Mouse (Mus musculus) heart, postnatal 0 days (tissue): ENCODE data around the gene Dolpp1. TPM values are rescaled to one million over a fixed set of nuclear protein-coding genes. Genes with fewer than 3 reads are reported as not detected.
A peak's percentile ranks its signal among the peaks of the same experiment; 100 is the strongest.

Source experiments
- ATAC-seq: fragments of 200-750 bp; cut with Nextera tagmentation; 2 replicates; pipeline ENCODE4 v1.8.0; 2017; ENCODE audit warnings: low read depth, moderate number of reproducible peaks, moderate library complexity; ENCODE audit not compliant: insufficient read depth
- DNase-seq: peaks from one replicate; pipeline ENCODE4 v3.0.0-alpha.2; 2016; ENCODE audit warnings: low spot score
- H3K27ac ChIP-seq: fragments of 300-500 bp; sonication (generic); 2 replicates; pipeline ENCODE4 v1.5.1; 2014; ENCODE audit warnings: low read depth, mild to moderate bottlenecking
- H3K27me3 ChIP-seq: fragments of 300-500 bp; sonication (generic); 2 replicates; pipeline ENCODE4 v1.6.1; 2014; ENCODE audit warnings: low read length, mixed read lengths; ENCODE audit not compliant: control insufficient read depth, insufficient read depth
- H3K36me3 ChIP-seq: fragments of 300-500 bp; sonication (generic); replicated peaks from 2 replicates; pipeline ENCODE4 v1.6.1; 2014; ENCODE audit warnings: low read length, mixed read lengths; ENCODE audit not compliant: control insufficient read depth, insufficient read depth
- H3K4me1 ChIP-seq: fragments of 300-500 bp; sonication (generic); 2 replicates; pipeline ENCODE4 v1.6.1; 2014; ENCODE audit warnings: antibody characterized with exemption; ENCODE audit not compliant: control insufficient read depth, insufficient read depth
- H3K4me2 ChIP-seq: fragments of 300-500 bp; sonication (generic); 2 replicates; pipeline ENCODE4 v1.6.1; 2014; ENCODE audit warnings: low read depth, mild to moderate bottlenecking, low read length, moderate library complexity
- H3K4me3 ChIP-seq: fragments of 300-500 bp; sonication (generic); 2 replicates; pipeline ENCODE4 v1.5.1; 2014; ENCODE audit warnings: low read depth, low read length
- H3K9ac ChIP-seq: fragments of 300-500 bp; sonication (generic); replicated peaks from 2 replicates; pipeline ENCODE4 v1.6.1; 2014; ENCODE audit warnings: low read depth, low read length, mixed read lengths
- H3K9me3 ChIP-seq: fragments of 300-500 bp; sonication (generic); replicated peaks from 2 replicates; pipeline ENCODE4 v1.6.1; 2016; ENCODE audit warnings: low read length; ENCODE audit not compliant: control insufficient read depth
- CTCF ChIP-seq: IDR thresholded peaks from 2 replicates; pipeline ENCODE4 v1.5.1; 2016; ENCODE audit warnings: antibody characterized with exemption, control low read depth, low read depth
- EP300 ChIP-seq: IDR thresholded peaks from 2 replicates; pipeline ENCODE4 v1.6.1; 2016; ENCODE audit warnings: antibody characterized with exemption, low read depth
- WGBS: fragments of 180-500 bp; shearing (Covaris S2); extraction: QIAGEN DNeasy Blood & Tissue Kit; methylation state at CpG from one replicate; pipeline ENCODE4 v1.1.7; 2014; 5-methylcytosine and 5-hydroxymethylcytosine counted together
- polyA plus RNA-seq: library from polyadenylated mRNA; unstranded; fragments of >200 nt; fragmentation: Nextera tagmentation; extraction: Ambion mirVana; gene quantifications from 2 replicates; pipeline ENCODE4 v1.2.1, GENCODE M21; 2015
- total RNA-seq: library from RNA; depleted of rRNA; stranded (reverse); fragments of >200 nt; gene quantifications from 2 replicates; pipeline ENCODE4 v1.2.3, GENCODE M21; 2014; ENCODE audit warnings: low replicate concordance

The Dolpp1 gene
- total and polyA plus RNA-seq, 2 experiments from 2014 or later, result 15.0 to 56.4 TPM

- Histone ChIP-seq H3K4me1 (peaks cover 26% of the 10 kb centered on the region), H3K36me3 (peaks cover 14% of the 10 kb centered on the region), H3K9ac (peak within 1 kb of the TSS; percentile 65), H3K27me3 (no peaks in the 10 kb centered on the region), H3K4me2 (peak within 1 kb of the TSS; percentile 89), H3K27ac (peak within 1 kb of the TSS; percentile 84), H3K9me3 (no peaks in the 10 kb centered on the region), H3K4me3 (peak within 1 kb of the TSS; percentile 84)
- WGBS, result 2% methylated on average over 53 of the region's 73 CpGs
- TF ChIP-seq CTCF (peak; percentile 19), EP300 (0 out of 2 replicates have a peak, but pooled peaks have one; percentile 31)
- DNase-seq, result peak; percentile 80
- ATAC-seq, result peak; percentile 69
These were observed 33.2 kb upstream of the Dolpp1 start, which contains the start of gene Sh3glb2 for GRCm38 (mm10) chr2:30358533-30359531. Gene Sh3glb2 (minus strand): TSS chr2:30359337.

- 72% methylated on average over 10 of the region's 10 CpGs for WGBS
- H3K9me3 ChIP-seq, result no peaks in the 10 kb centered on the region
- H3K4me2 ChIP-seq, result no peak overlapping the region
These were observed 31.4 kb upstream of the Dolpp1 start for GRCm38 (mm10) chr2:30360626-30361025.

GRCm38 (mm10) chr2:30362865-30363264 lies 29.2 kb upstream of the Dolpp1 start:
- no peak for ATAC-seq

More at GRCm38 (mm10) chr2:30360626-30361025, 31.4 kb upstream of the Dolpp1 start:
- no peak for DNase-seq
- ATAC-seq, result no peak
- H3K4me1 ChIP-seq, result peaks cover 30% of the 10 kb centered on the region
- no peak overlapping the region for H3K27ac ChIP-seq
- no peaks in the 10 kb centered on the region for H3K27me3 ChIP-seq
- no peaks in the 10 kb centered on the region for H3K36me3 ChIP-seq
- H3K4me3 ChIP-seq, result no peak overlapping the region
- no peak overlapping the region for H3K9ac ChIP-seq
- TF ChIP-seq EP300 (no peak), CTCF (no peak)

GRCm38 (mm10) chr2:30363773-30364650 lies 28.0 kb upstream of the Dolpp1 start, which contains the start of gene Miga2:
Gene Miga2 (plus strand): TSS chr2:30364233.
- Histone ChIP-seq H3K9me3 (no peaks in the 10 kb centered on the region), H3K36me3 (peaks cover 22% of the 10 kb centered on the region), H3K9ac (peak within 1 kb of the TSS; percentile 72), H3K4me3 (peak within 1 kb of the TSS; percentile 91), H3K4me1 (peaks cover 13% of the 10 kb centered on the region; the same call in 1 of the 2 replicates), H3K4me2 (peak within 1 kb of the TSS; percentile 84), H3K27ac (peak within 1 kb of the TSS; percentile 55), H3K27me3 (no peaks in the 10 kb centered on the region)
- TF ChIP-seq EP300 (no peak), CTCF (no peak)
- peak; percentile 99 for DNase-seq
- WGBS, result under 1% methylated on average over 54 of the region's 54 CpGs
- ATAC-seq, result peak; percentile 98

More at GRCm38 (mm10) chr2:30362865-30363264, 29.2 kb upstream of the Dolpp1 start:
- Histone ChIP-seq H3K36me3 (peaks cover 11% of the 10 kb centered on the region), H3K4me2 (no peak overlapping the region), H3K4me3 (no peak overlapping the region), H3K9me3 (no peaks in the 10 kb centered on the region), H3K27me3 (no peaks in the 10 kb centered on the region), H3K4me1 (peaks cover 22% of the 10 kb centered on the region), H3K27ac (no peak overlapping the region), H3K9ac (no peak overlapping the region)
- 71% methylated on average over 5 of the region's 5 CpGs for WGBS
- DNase-seq, result no peak
- TF ChIP-seq CTCF (no peak), EP300 (no peak)
